Mouse (Mus musculus): ENCODE data around the gene Diexf. TPM values are rescaled to one million over a fixed set of nuclear protein-coding genes. Genes with fewer than 3 reads are reported as not detected.

Gene Diexf
- total RNA-seq, 2 experiments from 2014 or later, result 15.5 to 20.6 TPM

DNA sequence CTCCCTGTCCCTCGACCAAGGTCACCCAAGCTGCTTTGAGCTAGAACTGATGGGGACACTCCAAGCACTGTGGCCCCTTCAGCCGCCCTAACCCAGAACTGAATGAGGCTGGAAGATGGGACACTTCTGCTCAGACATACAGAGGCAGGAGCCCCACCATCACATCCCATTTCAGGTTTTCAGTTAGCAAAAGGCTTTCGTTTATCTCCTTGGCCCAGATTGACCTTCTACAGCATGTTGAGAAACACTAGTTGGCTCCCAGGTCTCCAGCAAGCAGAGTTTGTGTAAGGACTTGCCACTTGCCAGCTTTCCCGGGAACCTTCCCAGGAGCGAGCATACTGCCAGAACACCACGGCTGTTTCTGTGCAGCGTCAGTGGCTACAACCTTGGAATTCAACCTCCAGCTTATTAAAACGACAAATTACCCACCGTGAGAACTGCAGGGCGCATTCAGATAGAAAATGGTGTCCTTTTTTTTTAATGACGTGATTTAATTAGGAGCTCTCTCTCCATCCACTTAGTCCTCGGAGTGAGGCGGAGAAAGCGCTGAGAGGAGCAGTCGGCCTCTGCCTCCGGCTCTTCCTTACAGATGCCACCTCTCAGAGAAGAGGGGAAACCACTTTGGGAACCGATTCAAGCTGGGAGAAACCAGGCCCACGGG is 39.7 kb downstream of the Diexf start:
- ATAC-seq (replicated peaks; ENCODE audit: low FRiP score, low TSS enrichment, poor library complexity, severe bottlenecking), result no peak

DNA sequence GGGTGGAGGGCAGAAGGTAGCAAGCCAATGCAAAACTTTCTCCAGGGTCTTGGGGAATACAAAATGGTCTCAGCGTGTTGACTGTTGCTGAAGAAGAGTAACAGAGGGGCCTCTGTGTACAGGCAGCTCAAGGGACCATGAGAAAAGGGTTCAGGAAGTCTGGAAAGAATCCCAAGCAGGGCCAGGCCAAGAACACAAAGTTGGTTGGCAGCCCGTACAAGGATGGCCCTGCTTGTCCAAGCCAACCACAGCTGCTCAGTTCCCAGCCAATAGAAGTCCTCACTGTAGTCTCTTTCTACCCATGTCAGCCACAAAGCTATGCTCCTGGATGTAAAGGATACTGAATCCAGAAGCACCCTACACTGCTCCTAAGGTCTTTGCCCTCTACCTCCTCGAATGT is 40.4 kb downstream of the Diexf start:
- ATAC-seq (replicated peaks; ENCODE audit: low FRiP score, low TSS enrichment, poor library complexity, severe bottlenecking), result no peak

DNA sequence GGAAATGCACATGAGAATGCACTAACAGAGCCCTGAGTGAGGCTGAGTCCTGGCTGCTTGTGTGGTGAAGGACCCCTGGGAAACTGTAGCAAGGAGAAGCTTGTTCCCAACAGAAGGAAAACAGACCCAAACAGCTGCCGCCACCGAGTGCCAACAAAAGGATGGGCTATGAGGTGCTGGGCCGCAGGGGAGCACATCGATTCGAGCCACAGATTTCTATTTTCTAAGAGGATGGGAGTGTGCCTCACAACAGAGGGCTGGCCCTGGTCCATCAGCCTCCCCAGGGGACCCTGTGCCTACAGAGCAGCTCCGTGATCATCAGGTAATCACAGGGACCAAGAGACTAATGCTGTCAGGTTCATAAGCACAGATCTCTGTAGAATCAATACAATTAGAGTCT is 40.9 kb downstream of the Diexf start:
- no peak for ATAC-seq (replicated peaks; ENCODE audit: low FRiP score, low TSS enrichment, poor library complexity, severe bottlenecking)

DNA sequence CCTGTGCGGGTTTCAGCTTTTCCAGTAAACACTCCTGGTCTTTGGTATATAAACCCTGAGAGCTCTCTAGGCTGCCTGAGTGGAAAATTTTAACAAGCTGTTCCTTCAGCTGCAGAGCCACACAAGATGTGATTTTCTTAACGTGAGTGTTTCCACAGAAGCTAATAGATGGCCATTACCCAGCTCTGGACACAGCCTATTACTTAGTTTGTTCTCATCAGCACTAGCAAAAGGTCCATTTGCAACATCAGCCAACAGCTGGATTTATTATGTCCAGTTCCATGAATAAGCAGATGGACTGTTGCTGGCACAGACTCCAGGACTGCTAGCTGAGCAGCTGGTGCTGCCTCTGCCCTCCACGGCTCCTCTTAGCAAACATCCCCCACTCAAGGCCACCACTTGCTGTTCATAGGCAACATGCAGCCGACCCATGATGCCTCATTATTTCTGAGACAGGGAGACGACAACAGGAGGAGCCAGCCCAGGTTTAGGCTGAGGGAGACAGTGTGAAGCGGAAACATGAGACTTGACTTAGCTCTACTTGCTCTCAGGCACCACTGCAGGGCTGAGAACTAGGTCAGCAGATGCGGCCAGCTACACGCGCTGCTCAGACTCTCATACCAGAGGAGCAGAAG is 43.1 kb downstream of the Diexf start:
- ATAC-seq (replicated peaks; ENCODE audit: low FRiP score, low TSS enrichment, poor library complexity, severe bottlenecking), result no peak

DNA sequence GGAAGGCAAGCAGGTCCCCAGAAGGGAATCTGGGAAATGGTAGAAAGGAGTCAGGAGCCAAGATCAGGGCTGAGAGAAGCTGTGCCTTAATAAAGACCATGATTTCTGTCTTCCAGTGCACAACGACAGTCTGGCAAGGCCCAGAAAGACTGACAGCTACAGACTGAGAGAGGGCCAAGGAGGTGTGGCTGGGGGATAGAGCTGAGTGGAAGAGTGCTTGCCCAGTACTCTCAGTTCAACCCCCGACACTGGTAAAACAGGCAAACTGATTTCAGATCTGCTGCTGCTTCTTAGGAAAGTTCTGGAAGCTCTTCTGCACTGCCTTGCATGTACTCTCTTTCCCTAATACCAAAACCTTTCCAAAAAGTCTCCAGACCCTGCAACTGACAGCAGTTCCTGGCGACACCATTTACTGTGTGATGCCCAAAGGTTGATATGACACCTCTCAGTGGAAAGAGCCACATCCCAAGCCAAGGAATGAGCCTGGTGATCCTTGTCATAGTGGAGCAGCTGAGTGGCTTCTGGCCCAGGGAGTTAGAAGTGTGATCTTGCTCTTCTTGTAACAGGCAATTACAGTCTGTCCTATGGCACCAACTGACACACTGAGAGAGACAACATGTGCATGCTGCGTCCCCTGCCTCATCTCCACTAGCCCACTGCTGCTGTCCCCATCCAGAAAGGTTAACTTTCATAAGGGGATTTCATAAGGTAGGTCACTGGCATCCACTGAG is 43.8 kb downstream of the Diexf start:
- no peak for ATAC-seq (replicated peaks; ENCODE audit: low FRiP score, low TSS enrichment, poor library complexity, severe bottlenecking)

DNA sequence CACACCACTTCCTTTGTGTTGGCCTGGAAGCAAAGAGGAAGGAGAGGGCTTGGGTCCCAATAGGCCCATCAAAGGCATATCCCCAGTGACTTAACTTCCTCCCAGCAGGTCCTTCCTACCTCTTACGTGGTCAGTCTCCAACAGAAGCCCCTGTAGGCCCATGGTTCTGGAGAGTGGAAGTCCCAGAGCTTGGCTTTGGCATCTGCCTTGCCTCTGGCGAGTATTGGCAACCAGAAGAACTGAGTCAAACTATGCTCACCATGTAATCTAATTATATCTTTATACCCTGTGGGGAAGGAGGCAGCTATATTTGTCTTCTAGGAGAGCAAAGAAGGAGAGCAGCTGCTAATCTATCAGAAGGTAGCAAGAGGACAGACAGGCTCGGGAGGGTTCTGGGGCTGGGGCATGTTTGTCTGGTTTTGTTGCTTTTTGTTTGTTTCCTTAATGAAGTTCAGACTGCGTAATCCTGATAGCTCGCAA is 44.5 kb downstream of the Diexf start:
- no peak for ATAC-seq (replicated peaks; ENCODE audit: low FRiP score, low TSS enrichment, poor library complexity, severe bottlenecking)

DNA sequence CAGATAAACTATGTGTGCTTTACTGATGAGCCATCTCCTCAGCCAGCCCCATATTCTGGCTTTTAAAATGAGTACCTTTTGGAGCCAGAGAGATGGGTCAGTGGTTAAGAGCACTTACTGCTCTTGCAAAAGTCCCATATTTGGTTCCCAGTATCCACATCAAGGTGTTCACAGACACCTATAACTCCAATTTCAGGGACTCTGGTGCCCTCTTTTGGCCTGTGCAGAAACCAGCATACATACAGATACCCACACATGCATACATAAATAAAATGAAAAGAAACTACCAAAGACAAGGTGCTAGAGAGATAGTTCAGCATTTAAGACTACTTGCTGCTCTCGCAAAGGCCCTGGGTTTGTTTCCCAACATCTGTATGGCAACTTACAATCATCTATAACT is 46.1 kb downstream of the Diexf start:
- ATAC-seq (replicated peaks; ENCODE audit: low FRiP score, low TSS enrichment, poor library complexity, severe bottlenecking), result no peak

DNA sequence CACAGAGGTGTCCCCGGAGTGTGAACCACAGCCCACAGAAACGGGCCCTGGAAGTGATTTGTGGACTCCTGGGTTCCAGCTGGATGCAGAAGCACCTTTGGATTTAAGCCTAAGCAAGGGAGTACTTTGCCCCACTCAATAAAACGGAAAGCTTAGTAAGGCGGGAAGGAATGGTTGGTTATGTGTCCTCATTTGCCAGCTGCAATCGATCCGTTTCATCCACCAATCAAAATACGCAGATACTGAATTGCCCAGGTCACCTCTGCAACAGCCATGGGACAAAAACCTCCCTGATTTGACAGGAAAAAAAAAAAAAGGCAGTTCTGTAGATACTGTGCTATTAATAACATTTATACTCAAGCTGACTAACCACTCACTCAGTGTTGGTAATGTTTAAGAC is 47.0 kb downstream of the Diexf start:
- ATAC-seq (replicated peaks; ENCODE audit: low FRiP score, low TSS enrichment, poor library complexity, severe bottlenecking), result no peak

DNA sequence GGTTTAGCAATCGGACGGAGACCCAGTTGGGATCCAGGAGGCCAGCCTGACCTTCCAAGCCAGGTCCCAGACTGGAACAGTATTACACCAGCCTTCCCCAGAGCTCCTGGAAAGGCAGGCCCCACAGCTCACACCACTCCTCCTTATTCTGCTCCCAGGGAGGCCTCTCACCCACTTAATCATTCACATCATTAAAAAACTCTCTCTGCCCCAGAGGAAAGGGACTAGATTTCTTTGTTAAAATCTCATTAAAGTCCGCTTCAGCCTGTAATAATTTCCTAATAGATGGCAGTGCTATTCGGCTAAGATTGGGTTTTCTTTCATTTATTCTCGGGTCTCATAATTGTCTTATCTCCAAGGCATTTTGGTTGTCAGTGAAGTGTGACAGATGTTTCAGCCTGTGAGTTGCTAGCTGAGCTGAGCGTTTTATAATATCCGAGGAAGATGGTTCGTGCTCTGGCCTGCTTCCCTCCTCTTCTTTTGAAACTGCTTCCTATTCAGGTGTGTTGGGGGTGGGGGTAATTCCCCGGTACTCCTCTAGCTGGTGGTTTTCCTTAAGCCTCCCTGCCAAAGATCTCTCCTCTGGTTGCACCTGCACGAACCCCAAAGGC is 47.7 kb downstream of the Diexf start:
- ATAC-seq (replicated peaks; ENCODE audit: low FRiP score, low TSS enrichment, poor library complexity, severe bottlenecking), result no peak

DNA sequence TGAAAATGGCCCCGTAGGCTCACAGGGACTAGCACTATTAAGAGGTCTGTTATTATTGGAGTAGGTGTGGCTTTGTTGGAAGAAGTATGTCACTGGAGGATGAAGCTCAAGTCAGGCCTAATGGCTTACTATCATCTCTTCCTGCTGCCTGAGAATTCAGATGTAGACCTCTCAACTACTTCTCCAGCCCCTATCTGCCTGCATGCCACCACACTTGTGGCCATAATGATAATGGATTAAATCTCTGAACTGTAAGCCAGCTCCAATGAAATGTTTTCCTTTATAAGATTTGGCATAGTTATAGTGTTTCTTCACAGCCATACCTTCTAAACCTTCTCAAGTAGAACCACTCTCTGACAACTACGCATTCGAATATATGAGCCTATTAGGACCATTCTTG is 67.5 kb downstream of the Diexf start:
- no peak for ATAC-seq (replicated peaks; ENCODE audit: low FRiP score, low TSS enrichment, poor library complexity, severe bottlenecking)

DNA sequence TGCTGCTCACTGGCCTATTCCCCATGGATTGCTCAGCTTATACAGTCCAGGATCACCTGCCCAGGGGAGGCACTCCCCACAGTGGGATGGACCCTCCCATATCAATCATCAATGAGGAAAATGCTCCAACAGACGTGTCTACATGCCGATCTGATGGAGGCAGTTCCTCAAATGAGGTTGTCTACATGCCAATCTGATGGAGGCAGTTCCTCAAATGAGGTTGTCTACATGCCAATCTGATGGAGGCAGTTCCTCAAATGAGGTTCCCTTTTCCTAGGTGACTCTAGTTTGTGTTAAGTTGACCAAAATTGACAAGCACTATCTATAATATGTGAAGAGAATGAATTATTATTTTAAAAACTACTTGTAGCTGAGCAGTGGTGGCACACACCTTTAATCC is 69.9 kb downstream of the Diexf start:
- ATAC-seq (replicated peaks; ENCODE audit: low FRiP score, low TSS enrichment, poor library complexity, severe bottlenecking), result no peak

DNA sequence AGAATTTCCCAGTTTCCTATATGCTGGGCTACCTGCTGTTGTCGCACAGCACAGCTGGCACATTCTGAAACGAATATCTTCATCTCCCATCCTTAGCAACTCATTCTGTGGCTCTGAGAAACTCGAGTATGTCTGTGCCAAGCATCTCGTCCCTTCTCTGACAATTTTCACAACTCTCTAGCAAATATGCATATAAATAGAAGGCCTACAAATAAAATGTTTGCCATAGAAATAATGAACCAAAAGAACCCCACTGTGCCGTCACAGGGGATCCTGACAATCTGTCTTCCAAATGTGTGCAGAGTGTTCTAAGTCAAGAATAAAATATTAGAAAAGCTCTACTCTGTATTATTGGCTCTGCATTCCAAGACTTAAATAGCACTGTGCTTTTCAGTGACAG is 70.5 kb downstream of the Diexf start:
- ATAC-seq (replicated peaks; ENCODE audit: low FRiP score, low TSS enrichment, poor library complexity, severe bottlenecking), result no peak

DNA sequence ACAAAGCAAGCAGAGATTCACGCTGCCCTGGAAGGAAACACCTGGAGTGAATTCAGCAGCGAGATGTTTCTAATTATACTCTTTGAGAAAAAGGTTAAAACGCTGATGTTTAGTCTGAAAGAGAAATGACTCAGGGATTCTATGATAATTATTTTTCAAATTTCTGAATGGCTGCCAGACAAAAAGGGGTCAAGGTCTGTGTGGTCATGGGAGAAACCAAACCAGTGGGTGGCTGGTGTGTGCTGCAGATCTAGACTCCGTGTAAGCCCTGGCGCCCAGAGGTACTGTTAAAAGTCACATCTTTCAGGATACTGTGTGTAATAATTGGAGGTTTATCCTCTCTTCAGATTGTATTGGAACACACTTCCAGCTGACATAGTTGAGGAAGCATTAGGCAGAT is 75.7 kb downstream of the Diexf start:
- no peak for ATAC-seq (replicated peaks; ENCODE audit: low FRiP score, low TSS enrichment, poor library complexity, severe bottlenecking)

DNA sequence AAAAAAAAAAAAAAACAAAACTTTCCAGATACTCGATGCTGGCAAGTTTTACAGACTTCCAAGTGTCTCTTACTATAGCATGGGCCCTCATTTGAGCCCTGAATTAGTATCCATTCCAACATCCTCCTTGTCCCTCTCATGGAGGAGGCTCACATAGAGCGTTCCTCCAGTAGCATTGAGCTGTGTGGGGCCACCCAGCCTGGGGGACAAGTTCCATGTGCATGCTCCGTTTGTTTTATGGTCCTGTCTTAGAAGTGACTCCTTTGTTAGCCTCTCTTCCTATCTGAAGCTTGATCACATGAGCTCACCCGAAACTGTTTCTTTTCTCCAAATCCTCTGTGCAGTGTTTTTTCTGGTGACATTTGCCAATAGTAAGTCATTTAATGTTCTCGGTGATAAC is 77.0 kb downstream of the Diexf start:
- ATAC-seq (replicated peaks; ENCODE audit: low FRiP score, low TSS enrichment, poor library complexity, severe bottlenecking), result no peak

DNA sequence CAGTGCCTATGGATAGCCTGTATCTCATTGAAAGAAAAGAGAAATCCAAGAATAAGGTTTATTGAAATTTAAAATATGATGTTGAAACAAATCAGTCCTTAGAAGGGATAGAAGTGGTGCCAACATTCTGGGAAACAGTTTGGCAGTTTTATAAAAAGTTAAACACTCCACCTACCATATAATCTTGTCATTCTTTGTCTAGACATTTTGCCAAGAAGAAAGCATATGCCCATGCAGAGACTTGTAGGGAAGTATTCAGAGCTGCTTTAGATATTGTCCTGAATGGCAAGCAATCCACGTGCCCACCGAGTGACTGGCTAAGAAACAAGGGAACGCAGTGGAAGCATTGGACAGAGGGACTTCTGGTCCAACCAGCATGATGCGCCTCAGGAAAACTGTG is 82.5 kb downstream of the Diexf start:
- ATAC-seq (replicated peaks; ENCODE audit: low FRiP score, low TSS enrichment, poor library complexity, severe bottlenecking), result no peak

DNA sequence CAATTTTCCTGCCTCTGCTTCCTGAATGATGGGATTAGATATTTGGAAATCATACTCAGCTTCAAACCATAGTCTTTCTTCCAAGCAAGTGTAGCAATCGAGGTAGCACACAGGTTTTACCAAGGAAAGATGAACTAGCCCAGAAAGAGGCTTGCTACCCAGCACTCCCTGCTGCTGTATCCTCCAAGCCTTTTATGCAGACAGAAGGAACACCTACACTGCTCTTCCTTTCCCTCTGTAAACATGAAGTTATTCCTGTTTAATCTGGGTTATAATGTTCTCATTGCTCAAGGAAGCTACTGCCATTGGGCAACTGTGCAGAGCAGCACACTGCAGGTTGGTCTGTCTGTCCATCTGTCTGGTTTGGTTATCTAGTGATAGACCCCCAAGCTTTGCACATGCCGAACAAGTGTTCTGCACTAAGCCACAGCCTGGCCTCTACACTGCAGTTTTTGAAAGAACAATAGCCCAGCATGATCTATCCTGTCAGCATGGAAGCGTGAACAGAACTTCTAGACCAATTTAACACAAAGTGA is 87.2 kb downstream of the Diexf start:
- ATAC-seq (replicated peaks; ENCODE audit: low FRiP score, low TSS enrichment, poor library complexity, severe bottlenecking), result no peak
